Mouse (Mus musculus): Measurements from ENCODE around the gene Bmpr2. TPM values are rescaled to one million over a fixed set of nuclear protein-coding genes. Genes with fewer than 3 reads are reported as not detected.

Gene Bmpr2
- polyA plus RNA-seq, 1 experiment from 2014 or later: 3.4 TPM

GRCm38 (mm10) chr1:59897147-59897798 lies 134.1 kb downstream of the Bmpr2 start:
- DNase-seq (ENCODE audit: low spot score): no peak

- DNase-seq (ENCODE audit: low spot score): no peak
These were observed 136.5 kb downstream of the Bmpr2 start for GRCm38 (mm10) chr1:59899679-59900078.

GRCm38 (mm10) chr1:59901082-59901876 lies 138.1 kb downstream of the Bmpr2 start:
- no peak for DNase-seq (ENCODE audit: low spot score)

GRCm38 (mm10) chr1:59902634-59903033 lies 139.4 kb downstream of the Bmpr2 start:
- no peak for DNase-seq (ENCODE audit: low spot score)

- no peak for DNase-seq (ENCODE audit: low spot score)
These were observed 141.6 kb downstream of the Bmpr2 start for GRCm38 (mm10) chr1:59904630-59905295.

- DNase-seq (ENCODE audit: low spot score): no peak
These were observed 142.7 kb downstream of the Bmpr2 start for GRCm38 (mm10) chr1:59905916-59906315.

GRCm38 (mm10) chr1:59906819-59907521 lies 143.8 kb downstream of the Bmpr2 start:
- DNase-seq (ENCODE audit: low spot score): no peak

- DNase-seq (ENCODE audit: low spot score): no peak
These were observed 144.5 kb downstream of the Bmpr2 start for GRCm38 (mm10) chr1:59907700-59908099.

- no peak for DNase-seq (ENCODE audit: low spot score)
These were observed 147.7 kb downstream of the Bmpr2 start for GRCm38 (mm10) chr1:59910941-59911340.

GRCm38 (mm10) chr1:59912413-59913157 lies 149.4 kb downstream of the Bmpr2 start, which contains the start of gene Fam117b:
Gene Fam117b (plus strand): TSS chr1:59913006.
- DNase-seq (ENCODE audit: low spot score): peak; percentile 99

GRCm38 (mm10) chr1:59913195-59913868 lies 150.1 kb downstream of the Bmpr2 start:
- DNase-seq (ENCODE audit: low spot score): peak; percentile 58

- DNase-seq (ENCODE audit: low spot score): no peak
These were observed 150.6 kb downstream of the Bmpr2 start for GRCm38 (mm10) chr1:59913869-59914225.

GRCm38 (mm10) chr1:59914799-59915198 lies 151.6 kb downstream of the Bmpr2 start:
- no peak for DNase-seq (ENCODE audit: low spot score)

GRCm38 (mm10) chr1:59915843-59916610 lies 152.8 kb downstream of the Bmpr2 start:
- no peak for DNase-seq (ENCODE audit: low spot score)

- DNase-seq (ENCODE audit: low spot score): peak; percentile 48
These were observed 154.2 kb downstream of the Bmpr2 start for GRCm38 (mm10) chr1:59917401-59917800.

- no peak for DNase-seq (ENCODE audit: low spot score)
These were observed 154.9 kb downstream of the Bmpr2 start for GRCm38 (mm10) chr1:59918075-59918474.

GRCm38 (mm10) chr1:59923201-59923600 lies 160.0 kb downstream of the Bmpr2 start:
- DNase-seq (ENCODE audit: low spot score): no peak

GRCm38 (mm10) chr1:59923673-59924072 lies 160.5 kb downstream of the Bmpr2 start:
- no peak for DNase-seq (ENCODE audit: low spot score)

- DNase-seq (ENCODE audit: low spot score): no peak
These were observed 161.2 kb downstream of the Bmpr2 start for GRCm38 (mm10) chr1:59924411-59924810.

Data from thymus, postnatal 0 days (tissue).